8 mouse cellular contexts compared by ENCODE assay signal in the genomic region with DNA sequence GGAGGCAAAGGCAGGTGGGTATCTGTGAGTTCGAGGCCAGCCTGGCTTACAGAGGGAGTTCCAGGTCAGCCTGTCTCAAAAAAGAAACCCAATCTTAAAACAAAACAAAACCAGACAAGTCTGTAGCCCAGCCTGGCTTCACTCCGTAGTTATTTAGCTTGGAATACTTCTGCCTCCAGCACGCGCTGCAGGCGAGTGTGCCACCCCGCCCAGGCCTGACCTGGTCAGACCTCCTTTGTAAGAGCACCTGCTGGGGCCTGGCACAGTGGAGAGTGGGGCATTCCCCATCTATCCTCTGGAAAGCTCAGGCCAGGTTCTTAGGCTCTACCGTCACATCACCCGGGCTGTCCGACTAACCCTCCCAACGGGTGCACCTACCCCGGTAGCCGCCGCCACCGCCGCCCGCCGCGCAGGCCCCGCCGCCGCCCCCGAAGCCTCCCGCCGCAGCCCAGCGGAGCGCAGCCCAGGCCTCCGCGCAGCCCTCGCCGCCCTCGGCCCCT. TPM values are rescaled to one million over a fixed set of nuclear protein-coding genes. Genes with fewer than 3 reads are reported as not detected.
DNase-seq lines count a peak whose midpoint lies in the region; ATAC-seq and TF ChIP-seq lines count a peak whose summit lies in the region.

No protein-coding gene starts in this region.

- H3K36me3 ChIP-seq in kidney, embryonic 16.5 days (ENCODE audit: insufficient read depth, low read length), result no peaks in the 10 kb centered on the region
- no peaks in the 10 kb centered on the region for H3K36me3 ChIP-seq in forebrain, embryonic 13.5 days (ENCODE audit: poor library complexity, severe bottlenecking)
- no peaks in the 10 kb centered on the region for H3K36me3 ChIP-seq in liver, embryonic 11.5 days (ENCODE audit: control insufficient read depth, insufficient read depth, low read length)
- no peaks in the 10 kb centered on the region for H3K36me3 ChIP-seq in stomach, postnatal 0 days (ENCODE audit: control insufficient read depth, insufficient read depth, low read length)

- no peak for TF ChIP-seq EP300 in stomach, postnatal 0 days (optimal IDR thresholded peaks at IDR 0.05)

- peak overlapping the region; percentile 68 for H3K9ac ChIP-seq in kidney, embryonic 16.5 days (replicated peaks; ENCODE audit: low read length)
- peak overlapping the region; percentile 70 for H3K9ac ChIP-seq in forebrain, embryonic 13.5 days
- peak overlapping the region; percentile 48 for H3K9ac ChIP-seq in liver, embryonic 11.5 days (ENCODE audit: low read depth, low read length)
- H3K9ac ChIP-seq in stomach, postnatal 0 days (ENCODE audit: low read length), result peak overlapping the region; percentile 51

- H3K4me1 ChIP-seq in kidney, embryonic 16.5 days (ENCODE audit: insufficient read depth, low read length), result peaks cover 14% of the 10 kb centered on the region
- no peaks in the 10 kb centered on the region for H3K4me1 ChIP-seq in bone marrow macrophage, adult 2 months (ENCODE audit: control insufficient read depth, insufficient read depth, low read length)
- H3K4me1 ChIP-seq in forebrain, embryonic 13.5 days, result peaks cover 14% of the 10 kb centered on the region
- H3K4me1 ChIP-seq in liver, embryonic 11.5 days (replicated peaks; ENCODE audit: control insufficient read depth, insufficient read depth, low read length), result peaks cover 8% of the 10 kb centered on the region
- no peaks in the 10 kb centered on the region for H3K4me1 ChIP-seq in stomach, postnatal 0 days (replicated peaks; ENCODE audit: control insufficient read depth, insufficient read depth)

- H3K4me2 ChIP-seq in kidney, embryonic 16.5 days (replicated peaks; ENCODE audit: low read depth, low read length), result peak overlapping the region; percentile 99
- peak overlapping the region; percentile 98 for H3K4me2 ChIP-seq in forebrain, embryonic 13.5 days
- H3K4me2 ChIP-seq in liver, embryonic 11.5 days, result peak overlapping the region; percentile 99
- peak overlapping the region; percentile 100 for H3K4me2 ChIP-seq in stomach, postnatal 0 days (replicated peaks; ENCODE audit: low read depth)

- 4% methylated on average over 14 of the region's 31 CpGs for WGBS in kidney, embryonic 16.5 days
- WGBS in forebrain, embryonic 13.5 days, result 3% methylated on average over 26 of the region's 31 CpGs
- 5% methylated on average over 27 of the region's 31 CpGs for WGBS in liver, embryonic 11.5 days
- 4% methylated on average over 27 of the region's 31 CpGs for WGBS in stomach, postnatal 0 days

- no peak for DNase-seq in kidney, adult 11 months
- DNase-seq in liver, embryonic 11.5 days (ENCODE audit: low spot score), result peak; percentile 59
- DNase-seq in stomach, postnatal 0 days (ENCODE audit: low spot score), result peak; percentile 54
- DNase-seq in ovary, postnatal 14 days (ENCODE audit: low spot score), result no peak
- DNase-seq in left cerebral cortex, postnatal 10 days (ENCODE audit: extremely low spot score in 1 of 2, low spot score in 2 of 2), result no peak

- peaks cover 51% of the 10 kb centered on the region for H3K27me3 ChIP-seq in kidney, embryonic 16.5 days (ENCODE audit: insufficient read depth, low read length)
- H3K27me3 ChIP-seq in forebrain, embryonic 13.5 days, result peaks cover 59% of the 10 kb centered on the region
- peaks cover 82% of the 10 kb centered on the region for H3K27me3 ChIP-seq in liver, embryonic 11.5 days (replicated peaks; ENCODE audit: control insufficient read depth, insufficient read depth, low read length)
- H3K27me3 ChIP-seq in stomach, postnatal 0 days (ENCODE audit: control insufficient read depth, insufficient read depth, low read length), result peaks cover 9% of the 10 kb centered on the region; the same call in 1 of the 2 replicates

- TF ChIP-seq POLR2A in bone marrow macrophage, adult 2 months (IDR thresholded peaks at IDR 0.05; ENCODE audit: borderline replicate concordance, low read depth, low read length), result no peak

- intact Hi-C loops in left cerebral cortex, postnatal 10 days (cut with DNase I), result no loop called here

- no peaks in the 10 kb centered on the region for H3K9me3 ChIP-seq in kidney, embryonic 16.5 days (ENCODE audit: low read length)
- H3K9me3 ChIP-seq in forebrain, embryonic 13.5 days (replicated peaks), result no peaks in the 10 kb centered on the region
- no peaks in the 10 kb centered on the region for H3K9me3 ChIP-seq in liver, embryonic 11.5 days (ENCODE audit: control insufficient read depth, low read length)
- no peaks in the 10 kb centered on the region for H3K9me3 ChIP-seq in stomach, postnatal 0 days (ENCODE audit: control insufficient read depth, low read length)

- TF ChIP-seq CTCF in bone marrow macrophage, adult 2 months (IDR thresholded peaks at IDR 0.05; ENCODE audit: low read depth, low read length), result no peak
- no peak for TF ChIP-seq CTCF in stomach, postnatal 0 days (IDR thresholded peaks at IDR 0.05; ENCODE audit: low read depth)

- H3K27ac ChIP-seq in kidney, embryonic 16.5 days (ENCODE audit: low read length), result no peak overlapping the region
- no peak overlapping the region for H3K27ac ChIP-seq in bone marrow macrophage, adult 2 months (ENCODE audit: insufficient read depth, low read depth, low read length)
- H3K27ac ChIP-seq in forebrain, embryonic 13.5 days, result no peak overlapping the region
- no peak overlapping the region for H3K27ac ChIP-seq in liver, embryonic 11.5 days (ENCODE audit: low read depth, low read length)
- no peak overlapping the region for H3K27ac ChIP-seq in stomach, postnatal 0 days (replicated peaks)

- peak overlapping the region; percentile 63 for H3K4me3 ChIP-seq in kidney, embryonic 16.5 days (ENCODE audit: low read length)
- peak overlapping the region; percentile 61 for H3K4me3 ChIP-seq in bone marrow macrophage, adult 2 months (ENCODE audit: insufficient read depth, low read length)
- peak overlapping the region; percentile 62 for H3K4me3 ChIP-seq in forebrain, embryonic 13.5 days
- peak overlapping the region; percentile 66 for H3K4me3 ChIP-seq in liver, embryonic 11.5 days (ENCODE audit: low read depth, low read length)
- peak overlapping the region; percentile 71 for H3K4me3 ChIP-seq in stomach, postnatal 0 days (ENCODE audit: low read depth, low read length)

- peak; percentile 69 for ATAC-seq in kidney, embryonic 16.5 days (ENCODE audit: low FRiP score, low TSS enrichment)
- ATAC-seq in forebrain, embryonic 13.5 days, result peak; percentile 48; the same call in 1 of the 2 replicates
- ATAC-seq in liver, embryonic 11.5 days (replicated peaks; ENCODE audit: low FRiP score), result no peak
- peak; percentile 56 for ATAC-seq in stomach, postnatal 0 days (ENCODE audit: low FRiP score, low TSS enrichment)

RNA-seq across cellular contexts. Expression of gene Ltk, which starts 2.6 kb away (rescaled TPM):
- 0.46 and 0.96 TPM in 2 replicates for polyA plus RNA-seq in kidney, embryonic 16.5 days (2015; fragmentation: Nextera tagmentation; extraction: Ambion mirVana)
- not detected in 2 replicates for polyA plus RNA-seq in bone marrow macrophage, adult 2 months (2012; ENCODE audit: insufficient read depth, insufficient read length, missing spikeins)
- 0.13 and 0.14 TPM in 2 replicates for polyA plus RNA-seq in forebrain, embryonic 13.5 days (2015; fragmentation: Nextera tagmentation; extraction: Ambion mirVana)
- 0.19 and 0.43 TPM in 2 replicates for polyA plus RNA-seq in liver, embryonic 11.5 days (2014; fragmentation: Nextera tagmentation; extraction: Ambion mirVana)
- polyA plus RNA-seq in stomach, postnatal 0 days (2015; fragmentation: Nextera tagmentation; extraction: Ambion mirVana), result 2.2 and 2.3 TPM in 2 replicates
- total RNA-seq in left cerebral cortex, postnatal 10 days (2021), result 1 to 10 TPM; 5.9 to 7.1 TPM

RNA-seq across cellular contexts. Expression of gene Itpka, which starts 15.5 kb away (rescaled TPM):
- 0.81 and 1.2 TPM in 2 replicates for polyA plus RNA-seq in kidney, embryonic 16.5 days (2015; fragmentation: Nextera tagmentation; extraction: Ambion mirVana)
- 0.31 TPM in 1 of 2 replicates, not detected in the other for polyA plus RNA-seq in bone marrow macrophage, adult 2 months (2012; ENCODE audit: insufficient read depth, insufficient read length, missing spikeins)
- 0.62 and 0.65 TPM in 2 replicates for polyA plus RNA-seq in forebrain, embryonic 13.5 days (2015; fragmentation: Nextera tagmentation; extraction: Ambion mirVana)
- polyA plus RNA-seq in liver, embryonic 11.5 days (2014; fragmentation: Nextera tagmentation; extraction: Ambion mirVana), result 3.9 and 4.0 TPM in 2 replicates
- 9.8 and 12.1 TPM in 2 replicates for polyA plus RNA-seq in stomach, postnatal 0 days (2015; fragmentation: Nextera tagmentation; extraction: Ambion mirVana)
- total RNA-seq in left cerebral cortex, postnatal 10 days (2021), result 10 to 100 TPM; 95.0 to 97.9 TPM

RNA-seq across cellular contexts. Expression of gene Rpap1, which starts 29.7 kb away (rescaled TPM):
- 32.1 and 35.9 TPM in 2 replicates for polyA plus RNA-seq in kidney, embryonic 16.5 days (2015; fragmentation: Nextera tagmentation; extraction: Ambion mirVana)
- polyA plus RNA-seq in bone marrow macrophage, adult 2 months (2012; ENCODE audit: insufficient read depth, insufficient read length, missing spikeins), result 9.7 and 10.6 TPM in 2 replicates
- polyA plus RNA-seq in forebrain, embryonic 13.5 days (2015; fragmentation: Nextera tagmentation; extraction: Ambion mirVana), result 22.7 and 27.5 TPM in 2 replicates
- 29.1 and 30.0 TPM in 2 replicates for polyA plus RNA-seq in liver, embryonic 11.5 days (2014; fragmentation: Nextera tagmentation; extraction: Ambion mirVana)
- 10.1 and 10.4 TPM in 2 replicates for polyA plus RNA-seq in stomach, postnatal 0 days (2015; fragmentation: Nextera tagmentation; extraction: Ambion mirVana)
- total RNA-seq in left cerebral cortex, postnatal 10 days (2021), result 10 to 100 TPM; 15.9 to 17.1 TPM

RNA-seq across cellular contexts. Expression of gene Tyro3, which starts 39.9 kb away (rescaled TPM):
- 15.2 TPM in 2 replicates for polyA plus RNA-seq in kidney, embryonic 16.5 days (2015; fragmentation: Nextera tagmentation; extraction: Ambion mirVana)
- not detected in 2 replicates for polyA plus RNA-seq in bone marrow macrophage, adult 2 months (2012; ENCODE audit: insufficient read depth, insufficient read length, missing spikeins)
- 17.1 and 18.7 TPM in 2 replicates for polyA plus RNA-seq in forebrain, embryonic 13.5 days (2015; fragmentation: Nextera tagmentation; extraction: Ambion mirVana)
- polyA plus RNA-seq in liver, embryonic 11.5 days (2014; fragmentation: Nextera tagmentation; extraction: Ambion mirVana), result 5.8 and 5.9 TPM in 2 replicates
- 20.6 and 22.8 TPM in 2 replicates for polyA plus RNA-seq in stomach, postnatal 0 days (2015; fragmentation: Nextera tagmentation; extraction: Ambion mirVana)
- 10 to 100 TPM; 73.3 to 74.1 TPM for total RNA-seq in left cerebral cortex, postnatal 10 days (2021)

Comparison
In these comparisons a context has a peak if more than half of its experiments do, and no peak if none do; other contexts are left out.
1. DNase-seq: peak in liver, embryonic 11.5 days (single experiment) and stomach, postnatal 0 days (single experiment); none in kidney, adult 11 months (single experiment), ovary, postnatal 14 days (single experiment) and left cerebral cortex, postnatal 10 days (0 of 2).
2. Peak in every context shown above with its lines, with median percentiles within 50 percentile points of each other: H3K4me2 ChIP-seq, H3K4me3 ChIP-seq and H3K9ac ChIP-seq.